Mouse (Mus musculus): ENCODE measurements around the gene Gm17482. TPM values are rescaled to one million over a fixed set of nuclear protein-coding genes. Genes with fewer than 3 reads are reported as not detected.

The Gm17482 gene
- total and polyA plus RNA-seq, 3 experiments = not detected

- Histone ChIP-seq H3K79me2 (ENCODE audit: control insufficient read depth, insufficient read depth, low read length, poor library complexity) (no peaks in the 10 kb centered on the region), H3K4me3 (ENCODE audit: control insufficient read depth in 1 of 2, insufficient read depth in 1 of 2, low read depth in 2 of 2, low read length in 2 of 2) (no peak overlapping the region), H3K36me3 (ENCODE audit: control insufficient read depth in 1 of 2, insufficient read depth in 2 of 2, low read length in 2 of 2) (no peaks in the 10 kb centered on the region), H3K4me1 (ENCODE audit: control insufficient read depth in 1 of 2, insufficient read depth in 2 of 2, low read length in 2 of 2) (no peaks in the 10 kb centered on the region), H3K27ac (ENCODE audit: control insufficient read depth, low read depth, low read length) (no peak overlapping the region), H3K9me3 (replicated peaks; ENCODE audit: insufficient read depth, low read length) (no peaks in the 10 kb centered on the region), H3K9ac (ENCODE audit: control insufficient read depth, low read depth, low read length, poor library complexity, severe bottlenecking) (no peak overlapping the region), H3K27me3 (ENCODE audit: control insufficient read depth in 1 of 2, insufficient read depth in 2 of 2, low read length in 2 of 2) (peaks cover 0 to 4% of the 10 kb centered on the region in 2 experiments; a peak in 3 of 4 replicates)
- no peak for DNase-seq (ENCODE audit: low read depth, low spot score)
- no peak for TF ChIP-seq ZKSCAN1 (IDR thresholded peaks at IDR 0.05; ENCODE audit: low read depth, low read length)
- TF ChIP-seq POLR2A (IDR thresholded peaks at IDR 0.05; ENCODE audit: control insufficient read depth in 1 of 2, insufficient read depth in 1 of 2, low read depth in 1 of 2, low read length in 2 of 2, poor library complexity in 1 of 2) = no peak
- TF ChIP-seq MYB (IDR thresholded peaks at IDR 0.05; ENCODE audit: low read depth, low read length) = no peak
- no peak for TF ChIP-seq E2F4 (IDR thresholded peaks at IDR 0.05; ENCODE audit: borderline replicate concordance, low read depth, low read length)
- no peak for TF ChIP-seq ZMIZ1 (IDR thresholded peaks at IDR 0.05; ENCODE audit: low read depth, low read length)
- no peak for TF ChIP-seq POLR2AphosphoS2 (IDR thresholded peaks at IDR 0.05; ENCODE audit: low read length)
- TF ChIP-seq SMC3 (IDR thresholded peaks at IDR 0.05; ENCODE audit: low read depth, low read length) = no peak
- no peak for TF ChIP-seq ZNF384 (IDR thresholded peaks at IDR 0.05; ENCODE audit: low read depth, low read length)
Observed at GRCm38 (mm10) chr6:115210820-115211219, 16.3 kb upstream of the Gm17482 start.

DNA sequence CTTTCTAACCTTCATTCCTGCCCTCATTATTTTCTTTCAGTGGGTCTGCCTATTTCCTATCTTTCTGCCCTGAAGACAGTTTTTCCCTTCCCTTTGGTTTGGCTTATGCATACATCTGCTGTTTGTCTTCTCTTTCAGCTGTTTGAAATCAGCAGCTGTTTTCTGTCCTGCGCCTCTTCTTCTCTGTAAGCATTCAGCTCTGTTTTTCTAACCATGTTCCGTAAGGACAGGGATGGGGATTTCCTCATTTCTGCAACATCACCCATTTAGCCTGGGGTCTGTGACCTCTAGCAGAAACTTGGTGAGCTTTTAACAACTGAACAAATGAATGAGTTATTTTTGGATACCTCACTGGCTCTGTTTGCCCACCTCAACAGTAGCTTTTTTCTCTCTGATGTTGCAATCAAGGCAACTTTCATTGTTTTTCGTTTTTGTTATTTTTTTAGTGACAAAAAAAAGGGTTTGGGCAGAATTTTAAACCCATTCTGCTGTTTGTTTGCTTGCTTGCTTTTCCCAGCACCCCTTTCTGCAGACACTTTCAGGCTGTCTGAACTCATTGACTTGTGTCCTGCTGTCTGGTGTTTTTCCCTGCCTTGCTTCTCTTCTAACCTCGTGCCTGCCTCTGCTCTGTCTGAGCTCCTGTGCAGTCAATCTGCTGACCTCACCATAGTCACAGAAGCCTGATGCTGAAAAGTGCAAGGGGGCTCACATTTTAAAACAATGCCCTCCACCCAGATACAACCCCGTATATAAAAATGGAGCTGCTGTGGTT lies 14.8 kb upstream of the Gm17482 start:
- Histone ChIP-seq H3K36me3 (ENCODE audit: control insufficient read depth in 1 of 2, insufficient read depth in 2 of 2, low read length in 2 of 2) (no peaks in the 10 kb centered on the region), H3K9ac (ENCODE audit: control insufficient read depth, low read depth, low read length, poor library complexity, severe bottlenecking) (no peak overlapping the region), H3K27me3 (ENCODE audit: control insufficient read depth in 1 of 2, insufficient read depth in 2 of 2, low read length in 2 of 2) (peaks cover 4% of the 10 kb centered on the region in 2 experiments; a peak in 3 of 4 replicates), H3K79me2 (ENCODE audit: control insufficient read depth, insufficient read depth, low read length, poor library complexity) (no peaks in the 10 kb centered on the region), H3K9me3 (replicated peaks; ENCODE audit: insufficient read depth, low read length) (no peaks in the 10 kb centered on the region), H3K4me1 (ENCODE audit: control insufficient read depth in 1 of 2, insufficient read depth in 2 of 2, low read length in 2 of 2) (no peaks in the 10 kb centered on the region), H3K27ac (ENCODE audit: control insufficient read depth, low read depth, low read length) (no peak overlapping the region), H3K4me3 (ENCODE audit: control insufficient read depth in 1 of 2, insufficient read depth in 1 of 2, low read depth in 2 of 2, low read length in 2 of 2) (no peak overlapping the region)
- DNase-seq (ENCODE audit: low read depth, low spot score) = no peak
- TF ChIP-seq KAT2A (conservative IDR thresholded peaks at IDR 0.05; ENCODE audit: low read depth, low read length) (no peak), MAFK (IDR thresholded peaks at IDR 0.05; ENCODE audit: borderline replicate concordance, low read depth, low read length) (no peak), CHD1 (IDR thresholded peaks at IDR 0.05; ENCODE audit: low read depth, low read length) (no peak), USF2 (IDR thresholded peaks at IDR 0.05; ENCODE audit: borderline replicate concordance in 1 of 2, insufficient read depth in 1 of 2, low read depth in 1 of 2, low read length in 2 of 2) (no peak), MAX (IDR thresholded peaks at IDR 0.05; ENCODE audit: low read length) (no peak), MEF2A (IDR thresholded peaks at IDR 0.05; ENCODE audit: extremely low read depth, insufficient replicate concordance, low read depth, low read length, poor library complexity, severe bottlenecking) (no peak), ZNF384 (IDR thresholded peaks at IDR 0.05; ENCODE audit: low read depth, low read length) (no peak), BHLHE40 (IDR thresholded peaks at IDR 0.05; ENCODE audit: borderline replicate concordance, low read depth, low read length) (no peak), TBP (IDR thresholded peaks at IDR 0.05; ENCODE audit: low read depth, low read length) (no peak), RCOR1 (IDR thresholded peaks at IDR 0.05; ENCODE audit: low read depth, low read length) (no peak), POLR2AphosphoS2 (IDR thresholded peaks at IDR 0.05; ENCODE audit: low read length) (no peak), EP300 (IDR thresholded peaks at IDR 0.05; ENCODE audit: low read depth in 1 of 2, low read length in 2 of 2) (no peak), TAL1 (IDR thresholded peaks at IDR 0.05; ENCODE audit: low read length) (no peak), GABPA (IDR thresholded peaks at IDR 0.05; ENCODE audit: low read depth, low read length) (no peak), NRF1 (IDR thresholded peaks at IDR 0.05; ENCODE audit: insufficient read depth, low read depth, low read length, poor library complexity, severe bottlenecking) (no peak), E2F4 (IDR thresholded peaks at IDR 0.05; ENCODE audit: borderline replicate concordance, low read depth, low read length) (no peak), RAD21 (IDR thresholded peaks at IDR 0.05; ENCODE audit: low read depth, low read length) (no peak), ZMIZ1 (IDR thresholded peaks at IDR 0.05; ENCODE audit: low read depth, low read length) (no peak), POLR2AphosphoS5 (IDR thresholded peaks at IDR 0.05; ENCODE audit: borderline replicate concordance, low read depth, low read length) (no peak)
